Mouse (Mus musculus) lung, adult 2 months (tissue): Measurements from ENCODE around the gene Foxb1. TPM values are rescaled to one million over a fixed set of nuclear protein-coding genes. Genes with fewer than 3 reads are reported as not detected.

Experiments
- DNase-seq: peaks from one replicate; pipeline ENCODE4 v3.0.0; 2022
- H3K4me1 ChIP-seq: fragments of 200-500 bp; 2 replicates; pipeline ENCODE4 v1.6.1; 2011; ENCODE audit warnings: low read length; ENCODE audit not compliant: control insufficient read depth, insufficient read depth
- H3K4me3 ChIP-seq: fragments of 200-500 bp; replicated peaks from 2 replicates; pipeline ENCODE3; 2011; ENCODE audit warnings: low read depth, mild to moderate bottlenecking, control low read depth, low read length; ENCODE audit errors: extremely low read depth
- CTCF ChIP-seq: fragments of 200-500 bp; IDR thresholded peaks from 2 replicates; pipeline ENCODE4 v1.5.1; 2011; ENCODE audit warnings: mild to moderate bottlenecking, low read length, control low read depth; ENCODE audit not compliant: insufficient read depth
- POLR2A ChIP-seq: fragments of 200-500 bp; IDR thresholded peaks from 2 replicates; pipeline ENCODE4 v1.6.1; 2011; ENCODE audit warnings: low read depth, mild to moderate bottlenecking, control low read depth, low read length, borderline replicate concordance; ENCODE audit errors: extremely low read depth
- WGBS: fragments of 180-500 bp; shearing (Covaris S2); methylation state at CpG from one replicate; pipeline ENCODE4 v1.1.7; 2018; 5-methylcytosine and 5-hydroxymethylcytosine counted together
- polyA plus RNA-seq: library from polyadenylated mRNA; depleted of rRNA; stranded (reverse); fragments of >200 nt; gene quantifications from 2 replicates; pipeline ENCODE4 v1.2.3, GENCODE M21; 2012; rRNA removed

Gene Foxb1
- polyA plus RNA-seq, 1 experiment, result not detected

GRCm38 (mm10) chr9:69715445-69715844 lies 45.3 kb downstream of the Foxb1 start:
- Histone ChIP-seq H3K4me3 (no peak overlapping the region), H3K4me1 (no peaks in the 10 kb centered on the region; the same call in 1 of the 2 replicates)
- TF ChIP-seq POLR2A (no peak), CTCF (no peak)
- 28% methylated on average over 12 of the region's 12 CpGs for WGBS
- no peak for DNase-seq

DNA sequence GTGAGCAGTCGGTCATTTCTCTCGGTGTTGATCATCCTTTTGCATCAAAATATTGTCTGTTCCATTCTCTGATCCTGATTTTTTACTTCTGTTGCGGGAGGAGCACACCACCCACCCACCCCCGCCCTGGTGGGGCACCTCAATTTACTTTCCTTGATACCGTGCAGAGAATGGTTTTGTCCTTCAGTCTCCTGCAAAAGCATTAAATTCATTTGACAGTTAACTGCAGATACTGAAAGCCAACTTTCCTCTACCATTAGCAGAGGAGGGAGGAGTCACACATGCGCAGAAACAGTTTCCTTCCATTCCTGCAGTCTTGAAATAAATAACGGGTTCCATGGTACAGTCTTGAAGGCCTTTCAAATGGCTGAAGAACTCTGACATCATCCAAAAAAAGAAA lies 46.4 kb downstream of the Foxb1 start:
- DNase-seq, result no peak
- Histone ChIP-seq H3K4me1 (no peaks in the 10 kb centered on the region; the same call in 1 of the 2 replicates), H3K4me3 (no peak overlapping the region)
- TF ChIP-seq CTCF (no peak), POLR2A (no peak)
- WGBS, result 56% methylated on average over 7 of the region's 7 CpGs

- 36% methylated on average over 18 of the region's 18 CpGs for WGBS
Observed at GRCm38 (mm10) chr9:69713577-69714327, 47.0 kb downstream of the Foxb1 start.

GRCm38 (mm10) chr9:69712714-69713525 lies 47.8 kb downstream of the Foxb1 start:
- no peak overlapping the region for H3K4me3 ChIP-seq
- DNase-seq, result peak; percentile 31
- no peak for TF ChIP-seq POLR2A
- no peak for TF ChIP-seq CTCF
- H3K4me1 ChIP-seq, result no peaks in the 10 kb centered on the region; the same call in 1 of the 2 replicates
- 40% methylated on average over 12 of the region's 12 CpGs for WGBS

More at GRCm38 (mm10) chr9:69713577-69714327, 47.0 kb downstream of the Foxb1 start:
- no peak for DNase-seq
- no peak overlapping the region for H3K4me3 ChIP-seq
- TF ChIP-seq POLR2A (no peak), CTCF (no peak)
- H3K4me1 ChIP-seq, result no peaks in the 10 kb centered on the region; the same call in 1 of the 2 replicates

Other genes starting within 250 kb of the Foxb1 start
- gene Bnip2, start 228.5 kb upstream of the Foxb1 start, polyA plus RNA-seq, result 34.8 and 50.1 TPM in 2 replicates